Mouse (Mus musculus): ENCODE data around the gene Ddx19a.
"Not testable (repeated sequence)": the region's sequence is repeated elsewhere in the genome, so short reads cannot be mapped to it uniquely, and the experiment has no call there.

- not testable (repeated sequence) for TF ChIP-seq CTCF (IDR thresholded peaks at IDR 0.05; ENCODE audit: control insufficient read depth, insufficient read depth, insufficient replicate concordance, low read depth, low read length); POLR2A (IDR thresholded peaks at IDR 0.05; ENCODE audit: control insufficient read depth, low read depth, low read length)
Measured at GRCm38 (mm10) chr8:110976532-110976931, 21.1 kb downstream of the Ddx19a start.

Data from testis, adult 2 months (tissue).